Mouse (Mus musculus): ENCODE data around the gene Gh. TPM values are rescaled to one million over a fixed set of nuclear protein-coding genes. Genes with fewer than 3 reads are reported as not detected.
"Not testable (repeated sequence)": the region's sequence is repeated elsewhere in the genome, so short reads cannot be mapped to it uniquely, and the experiment has no call there.

Gh gene
- total RNA-seq (2021), result under 1 TPM in 1 of 2 experiments, not detected in 1; 0.37 TPM
- long read RNA-seq, experiment 1, result 0 reads
- long read RNA-seq, experiment 2, result 0 reads

- DNase-seq (ENCODE audit: low spot score in 2 of 2), result no peak
Observed at GRCm38 (mm10) chr11:106301765-106302164, at the start of gene Gh. Gene Gh (minus strand): TSS chr11:106301865.

- DNase-seq (ENCODE audit: low spot score in 2 of 2), result no peak
Observed at GRCm38 (mm10) chr11:106351253-106351652, 49.6 kb upstream of the Gh start.

DNA sequence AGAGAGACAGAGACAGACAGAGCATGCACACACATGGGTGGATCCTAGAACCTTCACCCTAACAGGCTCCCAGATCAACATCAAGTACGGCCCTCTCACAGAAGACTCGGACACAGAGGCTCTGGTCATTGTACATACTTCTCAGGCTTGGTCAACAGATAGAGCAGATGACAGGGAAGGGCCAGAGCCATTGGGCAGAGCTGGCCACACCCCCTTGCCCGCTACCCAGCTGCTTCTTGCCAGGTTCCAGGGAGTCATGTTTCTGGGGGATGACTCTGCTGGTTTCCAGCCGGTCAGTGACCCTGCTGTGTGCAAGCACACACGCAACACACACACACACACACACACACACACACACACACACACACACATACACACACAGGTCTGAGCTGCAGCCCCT lies 49.2 kb upstream of the Gh start:
- DNase-seq (ENCODE audit: low spot score in 2 of 2), result no peak

GRCm38 (mm10) chr11:106349772-106350171 lies 48.1 kb upstream of the Gh start:
- no peak for DNase-seq (ENCODE audit: low spot score in 2 of 2)

GRCm38 (mm10) chr11:106344910-106345309 lies 43.2 kb upstream of the Gh start:
- no peak for DNase-seq (ENCODE audit: low spot score in 2 of 2)

- DNase-seq (ENCODE audit: low spot score in 2 of 2), result no peak
Observed at GRCm38 (mm10) chr11:106340990-106341520, 39.4 kb upstream of the Gh start.

DNA sequence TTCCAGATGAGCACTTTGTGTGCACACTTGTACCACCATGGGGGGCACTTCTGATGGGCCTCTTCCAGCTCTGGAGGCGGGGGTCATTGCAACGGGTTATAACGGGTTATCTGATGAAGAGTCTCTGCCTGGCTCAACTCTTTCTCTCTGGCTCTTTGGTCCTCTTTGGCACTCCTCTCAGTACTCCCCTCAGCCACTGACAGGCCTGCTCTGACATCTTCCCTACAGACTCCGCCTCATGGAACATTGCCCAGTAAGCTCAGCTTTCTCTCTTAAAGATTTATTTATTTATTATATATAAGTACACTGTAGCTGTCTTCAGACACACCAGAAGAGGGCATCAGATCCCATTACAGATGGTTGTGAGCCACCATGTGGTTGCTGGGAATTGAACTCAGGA lies 37.7 kb upstream of the Gh start:
- not testable (repeated sequence) for DNase-seq (ENCODE audit: low spot score in 2 of 2)

DNA sequence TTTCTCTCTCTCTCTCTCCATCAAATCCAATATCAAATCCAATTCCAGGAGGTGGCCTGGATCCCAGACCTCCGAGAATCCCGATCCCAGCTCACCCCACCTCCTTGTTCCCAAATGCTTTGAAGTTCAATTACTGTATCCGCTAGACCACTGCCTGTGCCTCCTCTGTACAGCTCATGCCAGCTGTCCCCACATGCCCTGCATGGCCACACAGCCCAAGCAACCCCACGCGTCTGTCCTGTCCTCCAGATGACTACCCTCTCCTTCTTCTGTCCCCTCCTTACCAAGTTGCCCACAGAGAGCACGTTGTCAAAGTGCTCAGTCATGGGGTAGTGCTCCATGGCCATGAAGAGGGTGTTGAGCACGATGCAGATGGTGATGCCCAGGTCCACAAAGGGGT lies 37.2 kb upstream of the Gh start:
- DNase-seq (ENCODE audit: low spot score in 2 of 2), result no peak

GRCm38 (mm10) chr11:106338029-106338428 lies 36.4 kb upstream of the Gh start:
- no peak for DNase-seq (ENCODE audit: low spot score in 2 of 2)

DNA sequence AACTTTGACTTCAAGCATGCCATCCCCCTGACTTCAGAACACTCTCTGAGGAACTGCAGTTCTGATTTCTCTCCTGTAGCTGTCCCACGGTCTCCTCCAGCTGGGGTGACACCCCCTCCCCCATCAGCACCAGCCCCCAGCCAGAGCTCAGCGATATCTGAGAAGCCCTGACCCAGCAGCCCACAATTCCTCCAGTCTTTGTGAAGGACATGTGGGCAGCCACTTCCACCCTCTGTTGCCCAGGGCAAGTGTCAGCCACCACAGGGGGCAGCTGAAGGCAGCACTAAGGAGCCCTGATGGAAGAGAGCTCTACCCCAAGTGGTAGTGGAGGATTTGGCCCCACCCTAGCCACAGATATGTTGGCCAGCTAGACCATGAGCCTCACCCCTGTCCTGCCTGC lies 32.4 kb upstream of the Gh start:
- DNase-seq (ENCODE audit: low spot score in 2 of 2), result no peak

GRCm38 (mm10) chr11:106332458-106332857 lies 30.8 kb upstream of the Gh start:
- DNase-seq (ENCODE audit: low spot score in 2 of 2), result no peak

DNA sequence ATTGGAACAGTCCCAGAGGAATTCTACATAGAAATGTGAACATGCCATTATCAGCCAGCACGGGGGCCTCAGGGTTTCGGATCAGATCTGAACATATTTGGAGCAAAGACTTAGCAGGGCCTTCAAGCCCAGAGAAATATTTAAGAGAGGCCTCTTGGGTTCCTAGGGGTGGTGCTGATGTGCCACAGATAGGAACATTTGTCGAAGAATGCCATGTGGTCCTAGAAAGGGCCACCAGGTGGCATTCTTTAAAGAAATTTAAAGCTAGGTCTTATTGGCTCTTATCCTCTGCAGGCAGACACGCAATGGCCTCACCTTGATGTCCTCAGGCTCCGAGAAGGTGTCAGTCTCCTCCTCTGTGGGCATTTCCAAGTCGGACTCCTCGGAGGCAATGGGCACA lies 28.0 kb upstream of the Gh start:
- no peak for DNase-seq (ENCODE audit: low spot score in 2 of 2)

DNA sequence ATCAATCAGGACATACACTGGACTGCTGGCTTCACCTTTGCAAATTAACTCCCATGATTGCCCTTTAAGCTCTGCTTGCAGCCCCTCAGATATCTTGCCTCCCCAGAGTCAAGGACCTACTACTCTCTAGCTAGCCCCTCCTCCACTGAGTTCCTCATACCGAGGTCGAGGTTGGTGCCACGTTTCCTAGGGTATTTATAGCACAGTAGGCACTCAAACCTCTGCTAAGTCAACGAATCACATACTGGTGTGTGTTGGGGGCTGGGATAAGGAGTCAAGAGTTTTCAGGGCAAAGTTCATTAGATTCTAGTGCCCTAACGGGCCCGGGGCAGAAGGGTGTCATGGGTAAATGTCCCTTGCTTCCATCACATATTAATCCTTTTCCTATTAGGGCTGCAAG lies 27.5 kb upstream of the Gh start:
- no peak for DNase-seq (ENCODE audit: low spot score in 2 of 2)

DNA sequence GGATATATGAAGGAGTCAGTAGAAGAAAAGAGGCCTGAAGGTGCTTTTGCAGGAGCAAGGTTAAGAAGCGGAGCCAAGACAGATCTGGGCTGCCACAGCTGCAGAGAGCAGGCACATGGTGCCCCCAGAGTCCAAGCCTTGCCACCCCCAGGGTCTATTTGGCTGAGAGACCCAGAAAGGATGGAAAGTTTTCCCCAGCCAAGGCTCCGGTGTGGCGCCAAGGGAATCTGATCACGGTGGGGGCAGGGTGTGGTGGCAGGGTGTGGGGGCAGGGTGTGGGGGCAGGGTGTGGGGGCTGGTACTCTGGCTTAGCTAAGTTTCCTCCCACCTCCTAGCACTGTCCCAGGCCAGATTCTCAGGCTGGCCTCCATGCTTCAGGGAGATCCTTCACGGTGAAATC lies 26.9 kb upstream of the Gh start:
- no peak for DNase-seq (ENCODE audit: low spot score in 2 of 2)

- no peak for DNase-seq (ENCODE audit: low spot score in 2 of 2)
Observed at GRCm38 (mm10) chr11:106326475-106326874, 24.8 kb upstream of the Gh start.

DNA sequence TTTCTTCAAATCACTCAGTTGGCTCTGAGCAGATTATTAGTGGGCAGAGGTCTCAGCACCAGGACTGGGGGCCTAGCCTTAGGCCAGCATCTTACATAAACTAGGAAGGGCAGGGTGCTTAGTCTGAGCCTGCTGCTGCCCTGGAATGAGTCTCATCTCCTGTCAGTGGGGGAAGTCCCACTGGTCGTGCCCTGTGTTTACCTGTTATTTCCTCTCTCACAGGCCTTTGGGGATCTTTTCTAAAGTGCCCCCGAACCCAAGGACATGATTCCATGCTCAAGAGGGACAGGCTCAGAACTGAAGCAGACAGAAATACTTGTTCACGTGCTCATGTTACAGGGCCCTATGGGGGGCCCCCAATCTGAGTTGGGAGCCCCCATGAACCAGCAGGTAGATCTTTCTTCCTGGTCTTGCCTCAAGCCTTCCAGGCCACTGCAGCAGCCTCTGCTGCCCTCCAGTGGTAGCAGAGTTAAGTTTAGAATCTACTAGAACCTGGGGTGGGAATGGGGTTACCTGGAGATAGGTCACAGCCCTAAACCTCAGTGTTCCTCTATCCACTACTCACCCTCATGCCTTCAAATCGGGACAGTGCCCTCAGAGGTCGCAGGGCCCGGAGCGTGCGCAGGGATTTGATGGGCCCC lies 24.0 kb upstream of the Gh start:
- peak in 1 of 2 experiments; percentile 35 for DNase-seq (ENCODE audit: low spot score in 2 of 2)

GRCm38 (mm10) chr11:106324858-106325257 lies 23.2 kb upstream of the Gh start:
- DNase-seq (ENCODE audit: low spot score in 2 of 2), result no peak

DNA sequence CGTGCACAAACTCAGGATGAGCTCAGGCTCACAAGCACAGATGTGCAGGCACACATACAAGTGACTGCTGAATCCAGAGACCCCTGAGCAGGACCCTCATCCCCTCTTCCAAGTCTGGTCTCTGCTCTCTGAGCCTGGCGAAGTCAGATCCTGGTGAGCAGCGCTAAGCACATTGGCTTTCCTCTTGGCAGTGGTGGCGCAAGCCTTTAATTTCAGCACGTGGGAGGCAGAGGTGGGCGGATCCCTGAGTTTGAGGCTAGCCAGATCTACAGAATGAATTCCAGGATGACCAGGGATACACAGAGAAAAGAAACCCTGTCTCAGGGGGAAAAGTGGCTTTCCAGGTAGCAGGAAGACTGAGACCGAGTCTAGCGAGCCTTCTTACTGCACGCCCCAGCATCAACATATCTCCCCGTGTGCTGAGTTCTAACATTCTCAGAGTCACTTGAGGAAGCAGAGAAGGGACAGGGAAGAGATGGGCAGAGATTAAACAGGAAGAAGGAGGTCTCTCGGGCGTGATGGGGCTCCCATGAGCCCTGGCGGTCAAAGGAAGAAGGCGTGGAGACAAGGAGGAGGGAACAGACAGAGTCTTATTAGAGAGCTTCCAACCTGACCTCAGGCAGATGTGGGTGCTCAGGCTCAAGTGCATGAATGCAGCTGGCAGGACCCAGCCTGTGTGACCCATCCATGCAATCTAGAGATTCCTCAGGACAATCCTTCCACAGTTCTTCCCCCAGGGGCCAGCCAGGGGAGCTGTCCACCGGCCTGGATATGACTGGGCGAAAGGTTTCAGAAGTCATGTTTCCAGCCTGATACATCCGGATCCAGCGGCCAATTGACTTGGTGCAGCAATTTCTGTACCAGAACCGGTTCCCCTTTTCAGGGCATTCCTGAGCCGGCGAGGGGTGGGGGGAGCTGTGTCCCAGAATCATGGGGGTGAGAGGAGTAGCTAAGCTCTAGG lies 17.0 kb upstream of the Gh start:
- no peak for DNase-seq (ENCODE audit: low spot score in 2 of 2)

- no peak for DNase-seq (ENCODE audit: low spot score in 2 of 2)
Observed at GRCm38 (mm10) chr11:106317801-106318200, 16.1 kb upstream of the Gh start.

DNA sequence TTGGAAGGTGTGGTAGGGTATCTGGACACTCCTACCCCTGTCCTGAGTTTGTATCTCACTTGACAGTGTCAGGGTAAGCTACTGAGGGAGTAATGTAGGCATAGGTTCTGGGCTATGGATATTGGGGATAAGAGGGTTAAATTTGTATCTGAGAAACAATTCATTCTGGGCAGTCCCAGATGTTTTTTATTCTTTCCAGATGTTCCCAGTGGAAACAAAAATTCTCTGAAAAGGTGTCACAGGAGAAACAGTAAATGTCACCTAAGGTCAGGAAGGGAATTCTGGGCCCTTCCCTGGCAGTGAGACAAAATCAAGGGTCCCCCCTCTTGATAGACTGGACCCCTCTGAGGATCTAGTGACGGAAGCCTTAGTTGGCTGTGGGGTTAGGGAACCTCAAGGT lies 14.8 kb upstream of the Gh start:
- no peak for DNase-seq (ENCODE audit: low spot score in 2 of 2)

DNA sequence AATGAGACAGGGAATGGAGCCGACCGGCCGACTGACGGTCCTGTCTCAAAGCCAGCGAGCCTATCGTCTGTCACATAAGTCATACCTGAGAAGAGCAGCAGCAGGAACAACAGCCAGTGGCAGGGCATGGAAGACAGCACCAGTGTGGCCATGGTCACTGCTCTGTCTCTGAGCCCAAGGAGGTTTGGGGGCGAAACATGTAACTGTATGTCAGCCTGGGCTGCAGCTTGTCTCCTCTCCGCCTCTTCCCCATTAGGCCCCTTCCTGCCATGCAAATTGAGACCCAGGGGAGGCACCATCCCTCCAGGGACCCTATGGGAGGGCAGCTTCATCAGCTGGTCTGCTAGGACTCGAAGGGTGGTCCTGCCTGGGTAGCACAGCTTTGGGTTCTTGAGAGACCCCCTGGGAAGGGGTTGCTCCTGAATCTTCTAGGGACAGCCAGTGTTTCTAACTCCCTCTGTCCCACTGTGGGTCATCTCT lies 12.7 kb upstream of the Gh start, which contains the start of gene Cd79b:
Gene Cd79b, minus strand, starts transcription at position 430 of the 480 bp plus-strand sequence.
- DNase-seq (ENCODE audit: low spot score in 2 of 2), result no peak

- no peak for DNase-seq (ENCODE audit: low spot score in 2 of 2)
Observed at GRCm38 (mm10) chr11:106313533-106313932, 11.9 kb upstream of the Gh start.
